Mouse (Mus musculus) gastrocnemius, adult 8-10 months (tissue): ENCODE measurements around the gene Gnl3l. TPM values are rescaled to one million over a fixed set of nuclear protein-coding genes. Genes with fewer than 3 reads are reported as not detected.
A peak's percentile ranks its signal among the peaks of the same experiment; 100 is the strongest.

Experiments used
- DNase-seq, 2 experiments: peaks; one replicate each; pipeline ENCODE4 v3.0.0; 2022; ENCODE audit warnings: low spot score in 2 of 2
- total RNA-seq, 4 experiments: library from RNA; stranded (reverse); gene quantifications; 2 replicates each; pipeline ENCODE4 v1.2.4; 2022

Gene Gnl3l
- 10 to 100 TPM; 37.1 to 45.2 (median 43.2) TPM for total RNA-seq

DNA sequence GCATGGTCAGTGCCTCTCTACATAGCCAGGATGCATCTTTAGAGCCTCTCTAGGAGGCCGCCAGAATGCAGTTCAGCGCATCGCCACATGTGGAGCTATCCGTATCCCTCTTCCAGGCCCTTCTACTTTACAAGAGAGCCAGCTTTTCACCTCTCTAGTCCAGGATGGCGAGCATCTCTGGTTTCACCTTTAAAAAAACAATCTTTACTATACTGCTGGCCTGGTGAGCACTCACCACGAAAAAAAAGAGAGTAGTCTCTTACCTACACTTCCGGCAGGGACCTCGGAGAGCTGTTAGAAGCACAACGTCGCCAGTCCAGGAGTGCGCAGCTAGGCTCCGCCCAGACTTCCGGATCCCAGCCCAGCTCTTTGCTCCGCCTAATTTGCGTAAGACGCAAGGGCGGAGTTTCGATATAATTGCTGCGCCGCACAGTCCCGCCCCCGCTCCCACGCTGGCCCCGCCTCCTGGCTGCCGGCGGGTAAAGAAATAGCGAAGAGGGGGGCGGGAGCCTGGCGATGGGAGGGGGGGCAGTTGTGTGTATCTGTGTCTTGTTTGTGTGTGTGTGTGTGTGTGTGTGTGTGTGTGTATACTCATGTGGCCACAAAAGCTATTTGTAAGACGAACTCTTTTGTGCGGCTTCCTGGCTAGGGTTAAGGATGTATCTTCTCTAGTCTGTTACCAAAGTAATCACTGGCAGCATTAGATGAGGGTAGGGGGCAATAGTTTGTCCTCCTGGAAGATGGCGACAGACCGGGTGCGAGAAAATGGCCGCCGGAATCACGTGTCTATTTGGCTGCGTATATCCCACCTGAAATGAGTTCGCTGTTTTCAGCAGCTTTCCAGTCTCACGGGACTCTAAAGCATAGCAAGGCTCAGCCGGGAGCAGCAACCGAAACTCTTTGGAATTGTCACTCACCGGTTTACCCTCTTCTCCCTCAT, at the start of gene Gnl3l:
Gene Gnl3l (minus strand): TSS at position 385 of the 940 bp plus-strand sequence.
- DNase-seq: peak; percentile 76 to 83

DNA sequence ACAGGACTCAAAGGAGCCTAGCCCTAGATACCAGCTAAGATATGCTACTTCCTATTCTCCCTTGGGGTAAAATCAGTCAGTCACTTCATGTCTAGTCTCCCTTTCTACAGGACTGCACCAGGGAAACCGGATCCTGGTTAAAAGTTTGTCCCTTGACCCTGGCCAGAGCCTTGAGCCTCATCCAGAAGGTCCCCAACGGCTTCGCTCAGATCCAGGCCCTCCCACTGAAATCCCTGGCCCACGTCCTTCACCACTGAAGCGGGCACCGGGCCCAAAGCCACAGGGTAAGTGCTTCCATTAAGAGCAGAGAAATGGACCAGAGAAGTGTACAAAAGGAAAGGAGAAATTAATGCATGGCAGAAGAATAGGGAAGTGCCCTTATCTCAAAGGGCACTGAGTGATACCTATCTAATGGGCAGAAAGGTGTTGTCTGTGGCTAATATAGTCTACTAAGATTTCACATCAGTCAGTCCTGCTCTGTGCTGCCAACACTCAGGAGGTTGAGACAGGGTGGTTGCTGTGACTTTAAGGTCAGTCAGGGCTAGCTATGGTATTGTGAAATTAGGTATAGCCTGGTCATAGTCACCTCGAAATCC, 49.0 kb upstream of the Gnl3l start:
- no peak for DNase-seq

DNA sequence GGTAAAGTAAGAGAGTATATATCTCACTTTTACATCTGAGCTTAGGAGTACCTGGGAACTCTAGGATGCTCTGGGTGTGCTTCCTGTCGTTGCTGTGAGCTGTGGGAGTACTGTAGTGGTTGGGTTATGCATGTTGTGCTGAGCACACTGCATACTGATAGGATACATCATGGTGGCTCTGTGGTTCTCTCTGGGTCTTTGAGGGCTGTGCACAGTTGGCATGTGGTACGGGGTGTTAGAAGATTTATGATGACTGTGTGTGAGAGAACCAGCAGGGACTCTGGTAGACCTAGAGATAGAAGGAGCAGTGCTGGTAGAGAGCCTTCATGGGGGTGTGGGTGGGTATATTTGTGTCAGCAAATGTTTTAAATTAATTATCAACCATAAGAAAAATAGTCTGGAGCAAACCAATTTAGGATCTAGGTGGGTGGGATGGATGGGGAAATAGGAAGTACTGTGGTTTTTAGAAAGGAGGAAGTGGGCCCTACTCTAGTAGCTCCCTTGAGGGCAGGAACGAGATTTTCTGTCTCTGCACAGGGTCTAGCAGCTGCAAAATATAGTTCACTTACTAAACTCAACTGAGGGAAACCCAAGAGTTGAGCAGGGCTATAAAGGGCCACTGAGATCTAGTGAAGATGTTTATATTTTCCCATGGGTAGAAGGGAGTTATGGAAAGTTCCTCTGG, 44.6 kb upstream of the Gnl3l start:
- DNase-seq: no peak

DNA sequence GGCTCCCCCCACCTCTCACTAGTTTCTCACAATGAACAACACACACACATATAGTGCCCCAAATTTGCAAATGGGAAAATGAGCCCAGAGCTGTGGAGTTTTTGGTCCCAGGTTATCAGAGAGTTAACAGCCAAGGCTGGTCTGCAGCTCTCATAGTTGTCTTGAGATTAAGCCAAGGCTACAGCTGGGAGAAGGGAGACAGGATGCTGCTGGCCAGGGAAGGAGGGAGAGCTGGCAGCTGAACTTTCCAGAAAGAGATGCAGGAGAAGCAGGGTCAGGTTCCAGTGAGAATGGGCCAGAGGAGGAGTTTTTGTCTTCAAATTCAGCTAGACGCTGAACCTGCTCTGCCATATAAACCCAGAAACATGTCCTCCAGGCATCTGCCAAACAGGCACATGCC, 42.2 kb upstream of the Gnl3l start:
- DNase-seq: peak in 1 of 2 experiments; percentile 23

DNA sequence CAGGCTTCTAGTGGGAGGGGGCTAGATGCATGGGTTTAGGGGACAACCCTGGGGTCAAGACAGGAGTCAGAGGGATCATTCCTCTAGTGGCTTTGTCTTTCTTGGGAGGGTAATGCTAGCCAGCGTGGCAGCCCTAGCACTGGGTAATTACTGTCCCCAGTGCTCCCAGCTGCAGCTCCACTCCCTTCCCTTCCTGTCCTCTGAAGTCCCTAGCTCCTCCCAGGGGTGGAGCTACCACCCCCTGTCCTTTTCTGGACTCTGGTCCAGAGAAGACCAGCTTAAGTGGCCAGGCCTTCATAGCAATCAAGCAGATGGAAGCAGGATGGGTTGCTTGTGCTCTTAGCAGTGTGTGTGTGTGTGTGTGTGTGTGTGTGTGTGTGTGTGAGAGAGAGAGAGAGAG, 38.4 kb upstream of the Gnl3l start:
- no peak for DNase-seq

DNA sequence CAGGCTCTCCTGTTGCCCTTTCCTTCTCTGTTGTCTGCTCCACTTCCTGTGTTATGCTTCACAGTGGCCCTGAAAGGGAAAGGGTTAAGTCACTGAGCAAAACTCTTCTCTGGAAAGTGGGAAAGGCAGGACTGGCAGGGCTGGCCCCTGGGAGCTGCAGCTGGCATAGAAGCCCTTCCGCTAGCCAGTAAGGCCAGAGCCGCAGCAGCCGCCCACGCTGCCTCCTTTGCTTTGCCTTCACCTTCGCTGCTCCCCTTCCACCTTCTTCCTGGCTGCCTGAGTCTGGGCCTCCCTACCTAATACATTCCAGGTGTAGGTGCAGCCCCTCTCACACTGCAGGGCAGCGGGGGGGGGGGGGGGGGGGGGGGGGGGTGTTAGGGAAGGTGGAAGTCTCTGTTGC, 37.4 kb upstream of the Gnl3l start:
- DNase-seq: no peak

DNA sequence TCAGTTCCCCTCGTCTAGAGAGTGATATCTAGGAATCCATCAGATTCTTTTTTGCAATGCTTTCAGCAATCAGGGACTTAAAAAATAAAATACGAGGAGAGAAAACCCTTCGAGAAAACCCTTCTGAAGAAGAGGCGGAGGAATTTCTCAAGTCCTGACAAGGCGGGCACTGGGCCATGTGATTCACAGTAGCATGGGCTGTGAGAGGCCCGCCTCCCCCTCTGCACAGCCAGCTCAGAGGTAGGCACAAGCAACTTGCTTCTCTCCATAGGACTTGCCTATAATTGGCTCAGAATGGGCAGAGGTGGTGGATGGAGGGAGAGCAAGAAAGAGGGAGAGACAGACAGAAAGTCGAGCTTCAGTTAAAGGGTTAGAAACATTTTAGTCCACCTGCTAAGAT, 33.2 kb upstream of the Gnl3l start:
- no peak for DNase-seq

DNA sequence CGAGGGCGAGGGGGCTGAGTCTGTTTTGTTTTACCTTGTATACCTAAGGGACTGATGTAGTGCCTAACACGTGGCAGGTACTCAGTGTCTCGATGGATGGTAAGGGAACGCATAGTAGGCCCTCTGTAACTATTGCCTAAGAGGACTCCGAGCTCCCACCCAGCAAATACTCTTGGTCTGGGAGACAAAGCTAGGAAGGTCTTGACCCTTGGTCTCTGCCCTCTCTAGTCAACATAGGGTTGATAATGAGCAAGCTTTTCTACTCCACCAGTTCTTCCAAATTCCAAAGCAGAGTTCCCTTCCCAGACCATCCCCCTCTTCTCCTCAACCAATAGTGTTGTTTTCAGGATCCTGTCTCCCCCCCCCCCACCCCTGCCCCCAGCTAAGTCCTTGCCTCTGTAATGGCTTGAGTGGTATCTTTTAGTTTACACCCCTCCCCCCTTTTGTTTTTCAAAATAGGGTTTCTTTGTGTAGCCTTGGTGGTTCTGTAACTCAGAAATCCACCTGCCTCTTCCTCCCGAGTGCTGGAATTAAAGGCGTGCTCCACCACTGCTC, 32.6 kb upstream of the Gnl3l start:
- DNase-seq: no peak

DNA sequence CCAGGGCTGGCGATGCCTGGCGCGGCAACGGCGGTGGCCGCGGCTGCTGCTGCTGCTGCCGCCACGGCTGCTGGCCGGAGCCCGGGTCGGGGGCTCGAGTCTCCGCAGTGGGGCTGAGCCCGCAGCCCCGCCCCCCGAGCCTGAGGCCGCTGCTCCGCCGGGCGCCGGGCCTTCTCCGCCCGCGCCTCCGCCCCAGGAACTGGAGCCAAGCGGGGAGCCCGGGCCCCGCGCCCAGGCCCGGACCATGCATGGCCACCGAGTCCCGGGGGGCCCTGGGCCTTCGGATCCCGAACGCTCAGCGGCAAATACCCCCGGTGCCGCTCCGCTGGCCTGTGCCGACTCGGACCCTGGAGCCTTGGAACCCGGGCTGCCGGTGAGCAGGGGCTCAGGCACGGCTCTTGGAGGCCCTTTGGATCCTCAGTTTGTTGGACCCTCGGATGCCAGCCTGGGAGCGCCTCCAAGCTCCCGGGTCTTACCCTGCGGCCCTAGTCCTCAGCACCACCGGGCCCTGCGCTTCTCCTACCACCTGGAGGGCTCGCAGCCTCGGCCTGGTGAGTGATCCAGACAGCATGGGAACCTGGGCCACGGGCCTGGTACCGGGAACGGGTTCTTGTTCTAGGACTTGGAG, 30.4 kb upstream of the Gnl3l start:
- DNase-seq: peak in 1 of 2 experiments; percentile 20

DNA sequence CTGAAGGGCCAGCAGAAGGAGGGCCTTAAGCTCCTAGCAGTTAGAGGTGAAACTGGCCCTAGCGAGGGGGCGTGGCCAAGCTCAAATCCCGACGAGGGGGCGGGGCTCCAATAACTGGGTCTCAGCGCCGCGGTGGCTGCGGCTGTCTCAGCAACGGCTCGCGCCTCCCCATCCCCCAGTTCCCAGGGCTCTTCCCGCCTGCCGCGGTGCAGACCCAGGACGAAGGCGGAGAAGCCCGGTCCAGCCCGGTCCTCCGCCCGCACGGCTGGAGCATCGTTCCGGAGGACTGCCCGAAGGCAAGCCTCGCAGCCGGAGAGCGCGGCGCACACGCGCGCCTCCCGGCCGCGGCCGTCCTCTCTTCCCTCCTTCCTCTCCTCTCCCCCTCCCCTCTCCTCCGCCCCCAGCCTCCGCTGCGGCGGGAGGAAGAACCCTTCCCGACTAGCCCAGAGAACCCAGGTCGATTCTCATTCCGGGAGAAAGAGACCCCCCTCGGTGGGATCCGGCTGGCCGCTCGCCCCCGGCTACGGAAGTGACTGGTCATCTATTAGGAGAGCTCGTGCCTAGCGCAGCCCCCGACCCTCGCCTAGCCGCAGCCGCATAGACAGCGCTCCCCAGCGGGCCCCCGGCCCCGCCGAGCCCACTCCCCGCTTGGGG, 29.8 kb upstream of the Gnl3l start:
- peak; percentile 76 to 78 for DNase-seq

DNA sequence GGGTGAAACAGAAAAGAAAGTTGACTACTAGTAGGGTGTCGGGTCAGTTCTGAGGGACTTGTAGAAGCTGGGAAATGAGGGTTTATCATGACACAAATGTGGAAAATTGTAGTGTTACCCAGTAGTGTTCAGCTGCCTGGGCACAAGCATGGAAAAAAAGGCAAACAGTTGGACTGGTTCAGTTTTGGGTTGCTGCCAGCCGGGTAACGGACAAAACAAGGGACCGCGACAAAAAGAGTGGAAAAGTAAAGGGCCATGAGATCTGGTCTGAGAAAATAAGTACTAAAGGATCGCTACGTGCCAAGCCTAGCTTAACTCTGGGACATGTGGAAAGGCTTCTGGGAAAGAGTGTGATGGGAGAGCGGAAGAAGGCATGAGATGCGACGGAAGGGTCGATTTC, 29.2 kb upstream of the Gnl3l start:
- DNase-seq: no peak

DNA sequence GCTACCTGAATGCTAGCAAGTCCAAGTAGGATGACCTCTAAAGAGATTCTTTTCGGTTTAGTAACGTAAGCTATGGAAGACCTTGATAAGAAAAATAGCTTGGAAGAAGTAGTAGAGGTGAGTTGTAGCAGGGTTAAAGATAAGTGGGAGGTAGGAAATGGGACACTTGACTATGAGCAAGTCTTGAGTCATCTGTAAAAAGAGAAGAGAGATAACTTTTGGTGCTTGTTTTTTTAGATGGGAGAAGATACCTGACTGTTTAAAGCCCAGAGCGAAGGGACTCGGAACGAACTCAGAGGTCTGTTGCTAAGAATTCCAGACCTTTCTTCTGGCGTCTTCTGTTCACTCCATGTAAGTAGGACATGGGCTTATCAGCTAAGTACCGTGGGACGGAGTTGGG, 28.7 kb upstream of the Gnl3l start, which contains the start of gene Fgd1:
Gene Fgd1 (plus strand): TSS at position 301 of the 400 bp plus-strand sequence.
- DNase-seq: no peak

DNA sequence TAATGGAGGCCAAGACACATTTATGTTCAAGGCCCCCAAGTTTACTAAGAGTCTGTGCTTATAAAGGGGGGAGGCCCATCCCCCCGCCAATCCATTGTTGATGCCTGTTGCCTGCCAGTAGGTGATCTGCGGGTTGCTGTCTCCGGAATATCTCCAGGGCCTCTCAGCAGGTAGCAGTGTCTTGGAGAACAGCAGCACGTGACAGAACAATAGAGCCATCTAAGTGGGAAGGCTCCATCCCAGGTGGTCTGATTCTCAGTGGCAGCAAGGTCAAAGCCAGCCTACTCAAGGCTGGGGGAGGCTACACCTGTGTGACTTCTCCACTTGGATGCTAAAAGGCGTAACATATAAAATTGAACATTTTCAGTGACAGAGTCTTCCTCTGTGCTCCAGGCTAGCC, 24.1 kb upstream of the Gnl3l start:
- DNase-seq: no peak

DNA sequence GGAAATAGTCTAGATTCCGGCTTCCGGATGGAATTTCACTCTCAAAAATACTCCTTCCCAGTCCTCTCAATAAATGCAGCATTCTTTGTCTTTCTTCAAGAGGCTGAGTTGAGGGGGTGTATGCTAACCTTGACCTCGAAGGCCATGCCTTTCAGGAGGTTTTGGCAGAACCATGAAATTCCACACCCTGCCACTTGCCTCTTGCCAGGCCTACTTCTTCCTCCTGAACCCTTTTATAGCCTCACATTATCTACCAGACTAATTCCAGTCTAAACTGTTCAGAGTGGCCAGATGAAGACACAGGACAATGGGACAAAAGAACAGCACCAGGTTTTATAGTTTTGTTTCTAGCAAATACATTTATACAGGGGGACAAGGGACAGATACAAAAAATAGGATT, 14.3 kb upstream of the Gnl3l start:
- DNase-seq: no peak

DNA sequence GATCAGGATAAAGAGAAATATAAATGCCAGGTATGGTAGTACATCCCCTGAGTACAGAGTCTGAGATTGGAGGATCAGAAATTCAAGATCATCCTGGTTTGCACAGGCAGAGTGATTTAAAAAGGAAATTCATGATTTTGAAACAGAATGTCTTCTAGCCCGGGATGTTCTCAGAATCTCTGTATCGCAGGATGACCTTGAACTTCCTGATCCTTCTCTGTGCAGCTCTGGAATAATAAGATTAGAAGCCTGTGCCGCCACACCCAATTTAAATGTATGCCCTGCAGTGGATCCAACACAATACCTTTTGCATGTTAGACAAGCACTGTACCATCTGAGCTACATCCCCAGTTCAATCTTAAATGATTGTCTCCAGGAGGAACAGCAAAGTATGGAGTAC, 1.7 kb upstream of the Gnl3l start:
- no peak for DNase-seq

DNA sequence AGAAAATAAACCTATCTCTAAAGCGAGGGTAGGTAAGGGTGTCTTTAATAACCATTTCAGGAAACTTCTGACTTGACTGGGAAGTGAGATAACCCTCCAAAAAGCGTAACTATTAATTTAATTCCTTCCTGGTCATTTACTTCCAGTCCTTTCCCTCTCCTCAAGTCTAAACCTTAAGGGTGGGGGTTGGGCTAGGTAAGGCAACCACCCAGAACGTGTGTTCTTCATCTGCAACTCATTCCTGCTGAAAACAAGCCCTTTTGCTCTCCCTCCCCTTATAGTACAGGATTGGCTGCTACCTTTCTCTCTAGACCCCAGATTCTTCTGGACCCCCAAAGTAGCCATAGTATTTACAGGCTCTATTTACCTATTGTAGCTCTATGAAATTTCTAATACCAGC, 775 bp upstream of the Gnl3l start:
- no peak for DNase-seq

DNA sequence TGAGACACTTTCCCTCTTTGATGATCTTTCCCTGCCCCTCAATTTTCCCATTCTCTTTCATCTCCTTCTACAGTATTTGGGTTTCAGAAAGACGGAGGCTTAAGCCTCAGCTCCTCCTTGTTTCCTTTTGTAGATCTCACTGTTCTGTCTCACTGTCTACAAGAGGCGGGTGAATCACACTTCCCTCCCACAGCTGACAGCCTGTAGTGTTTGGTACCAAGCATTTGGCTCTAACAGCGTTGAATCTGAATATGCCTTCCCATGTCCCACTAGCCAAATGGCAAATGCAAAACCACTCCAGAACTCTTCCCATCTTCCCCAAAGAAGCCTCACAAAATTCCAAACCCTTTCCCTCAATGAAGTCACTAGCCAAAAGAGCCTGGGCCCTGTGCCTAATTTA, 20.3 kb downstream of the Gnl3l start:
- no peak for DNase-seq

DNA sequence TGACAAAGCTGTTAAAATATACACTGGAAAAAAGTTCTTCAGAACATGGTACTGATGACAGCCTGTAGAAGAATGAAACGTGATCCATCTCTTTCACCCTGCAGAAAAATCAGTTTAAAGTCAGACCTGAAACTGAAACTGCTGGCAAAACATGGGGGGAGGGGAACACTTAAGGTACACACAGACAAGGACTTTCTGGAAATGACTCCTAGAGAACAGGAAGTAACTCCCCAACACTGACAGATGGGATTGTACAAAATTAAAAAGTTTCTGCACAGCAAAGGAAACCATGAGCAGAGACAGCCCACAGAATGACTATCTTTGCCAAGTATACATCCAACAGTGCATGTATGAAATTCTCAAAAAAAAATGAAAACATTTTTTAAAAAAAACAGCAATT, 35.5 kb downstream of the Gnl3l start:
- no peak for DNase-seq

DNA sequence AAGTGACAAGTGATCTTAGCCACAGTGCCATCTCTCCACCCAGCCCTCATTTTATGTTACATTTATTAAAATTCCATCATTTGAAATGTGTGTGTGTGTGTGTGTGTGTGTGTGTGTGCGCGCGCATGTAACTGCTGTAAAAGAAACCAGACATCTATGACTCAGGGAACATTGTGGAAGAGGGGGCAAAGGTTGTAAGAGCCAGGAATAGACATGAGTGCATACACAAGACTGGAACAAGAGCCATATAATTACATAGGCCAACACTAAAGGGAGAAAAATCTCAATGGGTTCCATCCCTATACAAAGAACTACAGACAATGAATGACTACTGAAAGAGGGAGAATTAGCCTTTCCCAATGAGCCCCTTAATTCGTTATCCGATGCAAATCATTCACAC, 41.7 kb downstream of the Gnl3l start:
- no peak for DNase-seq

DNA sequence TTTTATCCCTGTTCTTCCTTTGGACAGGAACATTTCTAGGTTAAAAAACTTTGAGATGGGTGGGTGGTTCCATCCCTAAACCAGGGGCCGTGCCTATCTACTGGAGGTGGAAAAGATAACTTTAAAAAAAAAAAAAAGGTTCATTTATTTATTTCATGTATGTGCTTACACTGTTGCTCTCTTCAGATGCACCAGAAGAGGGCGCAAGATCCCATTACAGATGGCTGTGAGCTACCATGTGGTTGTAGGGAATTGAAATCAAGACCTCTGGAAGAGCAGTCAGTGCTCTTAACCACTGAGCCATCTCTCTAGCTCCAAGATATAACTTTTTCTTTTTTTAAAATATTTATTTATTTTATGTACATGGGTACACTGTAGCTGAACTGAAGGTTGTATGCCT, 54.1 kb downstream of the Gnl3l start:
- no peak for DNase-seq

DNA sequence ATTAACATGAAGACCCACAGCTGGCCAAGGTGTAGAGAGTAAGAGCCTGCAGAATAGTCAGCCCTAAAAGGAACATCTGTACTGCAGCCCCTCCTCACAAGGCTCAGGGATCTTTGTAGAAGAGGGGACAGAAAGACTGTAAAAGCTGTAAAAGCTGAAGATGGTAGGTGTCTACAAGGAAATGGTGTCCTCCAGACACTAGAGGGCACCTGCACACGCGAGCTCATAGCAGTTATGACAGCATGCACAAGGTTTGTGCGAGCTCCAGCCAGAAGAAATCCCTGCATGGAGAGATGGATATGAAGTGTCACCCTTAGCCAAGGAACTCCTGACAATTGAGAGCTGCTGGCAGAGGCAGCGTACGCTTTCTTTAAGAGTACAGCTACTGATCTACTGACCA, 56.4 kb downstream of the Gnl3l start:
- no peak for DNase-seq
